Mouse (Mus musculus) embryonic fibroblast, embryonic 13.5 days (primary cell): ENCODE measurements around the gene Mex3b.

ENCODE experiments used
- CTCF ChIP-seq: IDR thresholded peaks from 2 replicates; pipeline ENCODE4 v1.5.1; 2011; ENCODE audit warnings: mild to moderate bottlenecking, control low read depth, low read length, moderate library complexity, borderline replicate concordance; ENCODE audit not compliant: insufficient read depth
- POLR2A ChIP-seq: IDR thresholded peaks from 2 replicates; pipeline ENCODE4 v1.6.1; 2011; ENCODE audit warnings: low read depth, mild to moderate bottlenecking, control low read depth, low read length, moderate library complexity

DNA sequence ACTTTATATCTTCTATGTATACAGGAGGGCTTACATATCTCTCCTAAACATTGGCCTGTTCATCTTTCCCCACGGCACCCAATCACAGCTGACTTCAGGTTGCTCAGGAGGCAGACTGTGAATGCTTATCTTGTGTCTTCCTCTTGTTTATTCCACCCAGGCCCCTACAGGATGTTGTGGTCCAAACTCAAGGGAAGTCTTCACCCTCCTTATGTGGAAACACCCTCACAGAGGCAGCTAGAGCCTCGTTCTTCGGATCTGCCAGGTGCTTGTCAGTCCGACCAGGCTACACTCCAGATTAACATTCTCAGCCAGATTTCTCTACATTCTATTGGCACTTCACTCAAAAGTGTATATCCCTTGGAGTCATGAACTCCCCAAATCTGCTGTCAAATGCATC is 32.7 kb upstream of the Mex3b start:
- no peak for TF ChIP-seq CTCF
- TF ChIP-seq POLR2A = no peak
